Mouse (Mus musculus): ENCODE measurements around the gene Sh2b3. TPM values are rescaled to one million over a fixed set of nuclear protein-coding genes. Genes with fewer than 3 reads are reported as not detected.

Sh2b3 gene
- total RNA-seq, 2 experiments from 2014 or later = 31.8 to 33.6 TPM

DNA sequence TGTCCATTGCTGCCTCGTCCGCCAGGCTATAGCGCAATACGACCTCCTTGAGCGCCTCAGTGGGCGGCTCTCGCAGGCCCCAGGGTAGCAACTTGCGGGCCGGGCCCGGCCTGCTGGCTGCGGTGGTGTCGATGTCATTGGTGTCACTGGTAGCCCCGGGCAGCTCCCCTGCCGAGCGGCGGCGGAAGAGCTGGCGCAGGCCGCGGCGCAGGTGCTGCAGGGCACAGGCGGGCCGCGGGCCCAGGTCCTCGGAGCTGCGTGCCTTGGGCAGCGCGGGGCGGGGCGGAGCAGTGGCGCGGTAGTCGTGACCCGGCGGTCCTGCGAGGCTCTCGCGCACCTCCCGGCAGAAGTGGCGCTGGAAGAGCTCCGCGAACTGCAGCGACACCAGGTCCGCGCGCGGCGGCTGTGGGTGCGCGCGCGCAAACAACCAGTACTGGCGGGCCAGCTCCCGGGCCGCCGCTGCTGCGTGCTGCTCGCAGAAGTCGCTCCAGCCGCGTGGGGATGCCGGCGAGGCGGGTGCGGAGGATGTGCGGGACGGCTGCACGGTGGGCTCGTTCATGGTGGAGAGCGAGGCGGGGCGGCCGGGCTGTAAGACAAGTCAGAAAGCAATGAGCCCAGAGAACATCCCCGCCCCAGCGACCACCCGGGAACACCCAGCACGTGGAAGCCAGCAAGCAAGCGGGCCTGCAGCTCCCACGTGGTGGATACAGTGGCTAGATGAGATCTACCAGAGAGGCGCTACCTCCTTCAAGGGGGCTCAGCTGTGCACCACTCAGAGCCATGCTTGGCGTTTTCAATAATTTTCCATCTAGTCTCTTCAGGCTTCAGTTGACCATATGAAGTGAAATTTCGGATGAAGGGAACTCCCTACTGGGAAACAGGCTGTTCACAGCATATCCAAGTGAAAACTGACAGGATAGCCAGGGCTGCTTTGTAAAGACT, 8.7 kb downstream of the Sh2b3 start:
- intact Hi-C loops (cut with DNase I) = no loop called here
- no peak for DNase-seq

DNA sequence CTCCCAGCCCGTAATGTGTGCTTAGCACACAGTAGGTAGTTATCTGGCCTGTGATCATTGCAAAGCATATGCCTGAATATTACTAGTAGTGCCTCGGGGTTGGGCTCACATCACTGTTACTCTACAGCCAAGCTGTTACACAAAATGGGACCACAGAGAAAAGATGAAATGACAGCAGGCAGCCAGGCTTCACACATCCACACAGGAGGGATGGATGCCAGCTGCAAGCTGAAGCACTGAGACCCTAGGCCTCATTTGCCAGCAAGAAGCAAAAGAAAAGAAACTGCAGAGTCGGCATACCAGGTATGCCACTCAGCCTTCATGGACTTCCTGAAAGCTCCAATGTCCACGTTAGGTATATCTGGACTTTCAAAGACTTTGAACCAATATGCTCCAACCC, 9.6 kb downstream of the Sh2b3 start:
- intact Hi-C loops (cut with DNase I) = no loop called here
- DNase-seq = no peak

DNA sequence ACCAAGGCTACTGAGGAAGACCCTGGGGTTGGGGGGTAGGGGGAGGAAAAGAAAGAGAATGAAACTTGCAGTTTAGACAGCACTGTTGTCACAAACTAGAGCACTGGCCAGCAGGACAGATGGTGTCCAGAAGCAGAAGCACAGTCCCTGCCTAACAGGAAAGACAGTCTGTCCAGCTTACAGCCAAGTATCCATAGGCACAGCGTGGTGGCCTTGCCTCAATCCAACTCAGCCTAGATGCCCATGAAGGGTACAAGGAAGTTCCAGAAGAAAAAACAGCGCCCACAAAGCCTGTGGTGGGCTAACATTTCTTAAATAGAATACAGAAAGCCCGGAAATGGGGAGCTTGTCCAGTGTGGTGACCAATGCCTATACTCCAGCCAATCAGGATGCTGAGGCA, 11.8 kb downstream of the Sh2b3 start:
- intact Hi-C loops (cut with DNase I) = no loop called here
- DNase-seq = no peak

DNA sequence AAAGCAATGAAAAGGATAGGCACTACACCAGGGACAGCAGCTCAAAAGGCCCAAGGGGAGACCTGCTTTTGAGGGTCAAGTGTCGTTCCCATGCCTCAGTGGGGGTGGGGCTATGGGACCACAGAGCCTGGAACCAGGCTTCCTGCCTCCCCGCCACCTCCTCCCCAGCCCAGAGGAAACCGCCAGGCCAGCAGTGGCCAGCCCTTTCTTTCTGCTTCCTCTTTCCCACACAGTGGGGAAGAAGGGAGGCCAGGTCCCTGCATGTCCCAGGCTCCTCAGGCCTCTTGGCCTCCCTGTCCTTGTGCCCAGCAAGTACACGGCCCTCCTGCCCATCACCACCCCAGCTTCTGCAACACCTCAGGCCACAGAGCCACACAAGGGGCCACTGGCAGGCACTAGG, 13.3 kb downstream of the Sh2b3 start:
- intact Hi-C loops (cut with DNase I) = no loop called here
- peak; percentile 62 to 66 for DNase-seq

DNA sequence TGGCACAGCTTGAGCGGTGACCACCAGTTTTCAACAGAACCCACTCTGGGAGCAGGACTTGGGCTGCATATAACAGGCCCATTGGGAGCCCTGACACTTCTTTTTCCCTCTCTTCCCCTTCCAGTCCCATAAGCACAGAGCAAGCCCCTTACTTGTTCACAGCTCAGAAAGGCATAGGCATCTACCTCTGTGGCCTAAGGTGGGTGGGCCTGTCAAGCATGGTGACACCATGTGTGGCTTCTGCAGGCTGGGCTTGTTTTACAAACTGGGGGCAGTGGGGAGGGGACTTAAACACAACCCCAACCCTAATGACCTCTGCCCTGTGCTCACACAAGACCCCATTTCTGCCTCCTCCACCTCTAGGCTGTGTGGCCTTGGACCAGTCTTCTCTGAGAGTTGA, 13.8 kb downstream of the Sh2b3 start:
- no peak for DNase-seq
- intact Hi-C loops (cut with DNase I) = no loop called here

DNA sequence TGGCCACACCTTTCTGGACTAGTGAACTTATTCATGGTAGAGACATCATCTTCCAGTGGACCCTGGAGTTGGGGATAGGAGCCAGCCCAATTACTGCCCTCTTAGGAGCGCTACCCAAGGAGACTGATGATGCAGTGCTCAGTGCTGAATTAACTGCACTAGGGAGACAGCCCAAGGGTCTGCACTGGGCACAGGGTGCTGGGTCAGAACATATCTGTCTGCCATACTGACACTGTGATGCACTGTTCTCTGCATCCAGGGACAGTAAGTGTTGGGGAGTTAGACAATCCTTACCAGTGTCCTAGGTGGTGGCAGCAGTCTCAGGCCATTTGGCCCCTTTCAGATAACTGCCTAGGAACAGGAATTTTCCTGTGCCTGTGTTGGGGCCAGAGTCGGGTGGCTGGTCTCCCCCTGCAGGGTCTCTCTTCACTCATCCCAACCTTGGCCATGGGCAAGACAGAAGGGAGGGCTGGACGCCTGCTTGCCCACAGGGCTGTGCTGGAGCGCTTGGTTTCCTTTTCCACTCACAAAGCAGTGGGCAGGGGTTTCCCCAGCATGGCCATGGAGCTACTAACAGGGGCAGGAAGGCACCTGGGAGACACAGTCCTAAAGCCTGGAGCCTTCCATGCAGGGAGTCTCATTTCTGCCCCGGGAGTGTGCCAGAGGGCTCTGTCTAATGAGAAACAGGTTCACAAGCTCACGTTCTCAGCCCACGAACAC, 14.5 kb downstream of the Sh2b3 start:
- intact Hi-C loops (cut with DNase I) = no loop called here
- no peak for DNase-seq

DNA sequence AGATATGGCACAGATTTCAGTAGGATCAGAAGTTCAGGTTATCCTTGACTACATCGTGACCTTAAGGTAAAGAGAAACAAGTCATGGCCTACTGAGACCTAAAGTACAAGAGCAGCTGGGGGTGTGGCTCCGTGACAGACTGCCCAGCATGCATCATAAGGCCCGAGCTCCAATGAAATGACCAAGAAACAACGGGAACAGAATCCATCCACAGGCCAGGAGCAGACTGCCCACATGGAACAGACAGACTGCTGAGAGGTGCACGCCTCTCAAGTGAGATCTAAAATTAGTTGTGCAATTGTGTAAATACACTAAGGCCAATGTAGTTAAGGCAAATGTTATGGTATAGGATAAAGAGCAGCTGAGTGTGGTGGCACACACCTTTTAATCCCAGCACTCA, 15.9 kb downstream of the Sh2b3 start:
- intact Hi-C loops (cut with DNase I) = no loop called here
- DNase-seq = no peak

DNA sequence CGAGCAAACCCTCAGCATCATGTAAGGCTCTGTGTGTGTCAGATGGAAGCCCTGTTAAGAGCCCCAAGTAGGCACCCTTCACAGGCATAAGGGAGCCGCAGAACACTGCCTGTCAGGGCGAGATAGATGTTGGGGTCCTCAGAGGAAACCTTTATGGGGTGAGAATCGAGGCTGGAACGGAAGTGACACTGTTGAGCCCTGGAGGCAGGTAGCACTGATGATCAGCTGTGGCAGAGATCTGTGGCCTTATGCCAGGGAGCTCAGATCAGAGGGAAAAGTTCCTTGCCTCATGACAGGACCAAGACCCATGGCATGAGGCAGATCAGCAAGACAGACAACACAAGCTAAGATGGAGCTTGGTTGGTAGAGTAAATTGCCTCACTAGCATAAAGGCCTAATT, 16.3 kb downstream of the Sh2b3 start:
- intact Hi-C loops (cut with DNase I) = no loop called here
- peak in 1 of 2 experiments; percentile 4 for DNase-seq

DNA sequence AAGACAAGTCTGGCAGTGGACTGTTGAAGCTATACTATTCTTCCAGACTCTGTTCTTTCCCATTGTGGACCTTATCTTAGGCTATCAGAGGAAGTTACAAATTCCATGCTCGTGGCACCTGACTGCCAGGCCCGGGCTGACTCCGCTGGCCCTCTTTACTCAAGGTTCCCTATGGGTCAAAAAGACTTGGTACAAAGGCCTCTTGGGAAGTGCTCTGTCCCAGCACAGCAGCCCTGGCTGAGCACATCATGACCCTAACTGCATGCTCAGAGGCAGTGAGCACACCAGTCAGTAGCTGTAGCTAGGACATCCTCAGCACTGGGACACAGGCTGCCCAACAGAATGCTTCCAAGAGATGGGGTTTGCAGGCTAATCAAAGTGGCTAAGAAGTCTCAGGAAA, 16.8 kb downstream of the Sh2b3 start:
- peak in 1 of 2 experiments; percentile 1 for DNase-seq
- intact Hi-C loops (cut with DNase I) = no loop called here

DNA sequence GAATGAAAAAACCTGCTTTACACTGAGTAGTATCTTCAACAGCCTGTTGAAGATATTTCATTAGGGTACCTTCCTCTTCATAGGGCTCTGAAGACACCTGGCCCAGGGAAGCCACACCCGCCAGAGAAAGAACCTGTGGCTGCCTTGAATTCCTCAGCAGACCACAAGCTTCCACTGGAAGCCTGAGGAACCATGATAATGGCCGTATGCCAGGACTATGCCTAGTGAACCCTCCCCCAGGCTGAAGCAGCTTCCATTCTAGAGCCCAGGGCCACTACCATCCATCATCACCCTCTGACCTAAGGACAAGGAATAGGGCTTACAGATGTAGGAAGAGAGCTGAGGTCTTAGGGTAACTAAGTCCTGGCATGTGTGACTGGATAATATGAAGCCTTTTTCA, 17.3 kb downstream of the Sh2b3 start:
- intact Hi-C loops (cut with DNase I) = no loop called here
- peak in 1 of 2 experiments; percentile 14 for DNase-seq

DNA sequence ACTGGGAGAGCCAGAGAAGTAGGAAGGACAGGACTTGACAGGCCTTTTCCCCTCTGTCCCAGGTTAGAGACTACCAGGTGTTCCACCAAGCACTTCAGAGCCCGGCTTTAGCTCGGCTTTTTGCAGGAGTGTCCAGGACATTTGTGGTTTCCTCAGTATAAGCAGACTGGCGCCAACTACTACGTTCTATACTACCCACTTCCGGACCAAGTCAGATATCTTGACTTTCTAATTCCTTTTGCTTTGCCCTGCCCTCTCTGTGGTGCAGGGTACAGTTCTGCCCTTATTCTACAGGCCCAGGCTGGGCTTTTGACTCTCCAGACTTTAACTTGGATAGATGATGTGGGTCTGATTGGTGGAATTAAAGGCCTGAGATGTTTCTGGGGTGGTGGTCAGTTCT, 17.9 kb downstream of the Sh2b3 start:
- DNase-seq = peak in 1 of 2 experiments; percentile 0
- intact Hi-C loops (cut with DNase I) = no loop called here

DNA sequence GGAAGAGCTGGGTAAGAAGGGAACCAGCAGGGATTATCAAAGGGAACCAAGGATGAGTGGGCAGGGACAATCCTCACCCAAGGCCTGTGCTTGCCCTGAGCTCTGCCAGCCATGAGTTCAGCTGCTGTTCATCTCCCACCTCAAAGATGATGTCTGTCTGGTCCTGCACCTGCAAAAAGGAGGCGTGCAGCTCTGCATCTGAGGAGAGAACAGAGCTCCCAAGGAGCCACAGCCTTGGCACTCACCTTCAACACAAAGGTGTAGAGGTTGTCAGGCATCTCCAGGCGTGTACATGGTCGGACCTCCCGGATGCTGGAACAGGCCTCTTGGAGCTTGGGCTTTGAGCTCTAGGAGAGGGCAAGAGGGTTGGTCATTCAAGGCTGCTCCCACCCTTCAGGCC, 18.6 kb downstream of the Sh2b3 start:
- intact Hi-C loops (cut with DNase I) = no loop called here
- peak in 1 of 2 experiments; percentile 4 for DNase-seq

DNA sequence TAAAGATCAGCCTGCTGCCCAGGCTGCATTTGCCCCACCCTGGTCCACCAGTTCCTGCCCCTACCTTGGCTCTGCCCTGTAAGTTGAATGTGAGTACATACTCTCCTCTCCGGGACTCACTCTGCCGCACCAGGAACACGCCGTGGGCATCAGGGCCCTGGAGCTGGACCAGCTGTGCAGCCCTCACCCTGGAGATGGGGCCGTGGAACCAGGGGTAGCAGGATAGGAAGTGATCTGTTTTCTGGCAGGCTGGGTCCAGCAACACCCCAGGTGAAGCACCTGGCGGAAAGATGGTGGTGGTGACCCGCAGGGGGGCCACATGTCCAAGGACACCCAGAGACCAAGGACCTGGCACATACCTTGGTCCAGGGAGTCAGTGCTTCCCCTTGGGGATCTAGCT, 19.0 kb downstream of the Sh2b3 start:
- intact Hi-C loops (cut with DNase I) = no loop called here
- peak in 1 of 2 experiments; percentile 2 for DNase-seq

DNA sequence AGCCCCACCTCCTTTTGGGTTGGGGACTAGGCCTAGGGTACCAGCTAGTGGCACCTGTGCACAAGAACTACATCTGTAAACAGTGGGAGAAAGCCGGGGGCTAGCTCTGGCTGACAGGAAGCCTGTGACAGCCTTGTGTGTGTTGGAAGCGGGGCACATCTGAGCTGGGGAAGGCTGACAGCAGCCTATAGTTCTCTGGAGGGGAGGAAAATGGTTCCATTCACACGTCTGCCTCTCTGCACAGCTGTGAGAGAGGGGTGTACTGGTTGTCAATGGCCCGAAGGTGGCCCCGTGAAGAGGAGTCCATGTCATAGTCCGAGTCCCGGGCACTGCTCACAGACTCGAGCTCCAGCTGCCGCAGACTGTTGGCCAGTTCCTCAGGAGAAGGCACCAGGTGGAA, 19.9 kb downstream of the Sh2b3 start:
- intact Hi-C loops (cut with DNase I) = no loop called here
- no peak for DNase-seq

DNA sequence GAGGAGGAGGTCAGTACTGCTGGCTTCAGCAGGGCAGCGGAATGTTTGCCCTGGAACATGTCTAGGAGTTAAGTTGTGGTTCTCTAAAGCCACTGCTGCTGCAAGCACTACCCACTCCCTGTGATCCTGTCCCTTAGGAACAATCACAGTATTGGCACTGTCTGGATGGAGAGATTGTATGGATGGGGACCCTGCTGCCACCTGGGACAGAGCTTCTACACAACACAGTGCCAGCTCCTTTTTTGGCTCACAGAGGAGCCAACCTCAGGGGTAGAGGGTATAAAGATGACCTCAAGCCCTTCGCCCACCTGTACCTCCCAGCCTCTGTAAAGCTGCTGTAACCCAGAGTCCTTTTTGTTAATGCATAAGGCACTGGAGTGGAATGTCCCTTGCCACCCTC, 20.8 kb downstream of the Sh2b3 start:
- no peak for DNase-seq
- intact Hi-C loops (cut with DNase I) = no loop called here

DNA sequence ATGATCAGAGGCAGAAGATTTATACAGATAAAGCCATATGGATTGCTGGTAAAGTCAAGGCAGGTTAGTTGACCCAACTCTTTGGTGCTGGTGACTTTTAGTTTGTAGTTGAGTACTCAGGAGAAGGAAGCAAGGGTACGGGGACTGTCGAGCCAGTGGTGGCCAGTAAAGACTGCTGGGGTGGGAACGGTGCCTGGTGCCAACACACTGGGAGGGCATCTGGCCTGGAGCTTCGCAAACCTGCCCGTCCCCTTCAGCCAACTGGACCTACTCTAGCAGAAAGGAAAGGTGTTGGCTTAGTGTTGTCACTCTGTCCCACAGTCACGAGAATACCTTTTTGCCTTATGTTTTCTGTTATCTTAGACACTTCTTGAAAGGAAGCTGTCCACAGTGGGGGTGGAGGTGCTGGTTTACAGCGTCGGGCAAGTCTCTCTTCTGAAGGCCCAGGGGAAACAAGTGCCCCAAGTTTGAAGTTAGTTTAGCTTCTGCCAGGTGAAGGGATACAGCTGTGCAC, 21.5 kb downstream of the Sh2b3 start:
- DNase-seq = peak in 1 of 2 experiments; percentile 5
- intact Hi-C loops (cut with DNase I) = loop anchor here (1.0 kb wide), 1 partner anchor 26 kb away; no protein-coding TSS in a partner anchor

DNA sequence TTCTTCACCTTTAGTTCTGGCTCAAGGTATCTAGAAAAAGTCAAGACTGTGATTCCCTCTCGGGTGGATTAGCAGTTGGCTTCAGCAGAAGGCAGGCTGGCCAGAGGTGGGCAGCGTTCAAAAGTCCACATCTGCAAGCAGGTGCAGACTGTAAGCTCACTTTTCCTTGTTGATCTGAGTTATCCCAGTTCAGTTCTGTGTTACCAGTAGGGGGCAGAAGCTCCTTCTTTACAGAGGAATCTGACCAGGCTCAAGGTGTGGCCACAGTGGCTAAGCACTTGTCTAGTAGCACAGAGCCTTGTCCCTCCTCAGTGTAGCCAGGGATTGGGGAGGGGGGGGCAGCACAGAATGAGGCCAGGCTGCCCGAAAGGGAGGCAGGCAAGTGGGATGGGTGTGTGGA, 22.4 kb downstream of the Sh2b3 start:
- intact Hi-C loops (cut with DNase I) = loop anchor here (1.0 kb wide), 1 partner anchor 27 kb away; no protein-coding TSS in a partner anchor
- peak; percentile 73 to 79 for DNase-seq

DNA sequence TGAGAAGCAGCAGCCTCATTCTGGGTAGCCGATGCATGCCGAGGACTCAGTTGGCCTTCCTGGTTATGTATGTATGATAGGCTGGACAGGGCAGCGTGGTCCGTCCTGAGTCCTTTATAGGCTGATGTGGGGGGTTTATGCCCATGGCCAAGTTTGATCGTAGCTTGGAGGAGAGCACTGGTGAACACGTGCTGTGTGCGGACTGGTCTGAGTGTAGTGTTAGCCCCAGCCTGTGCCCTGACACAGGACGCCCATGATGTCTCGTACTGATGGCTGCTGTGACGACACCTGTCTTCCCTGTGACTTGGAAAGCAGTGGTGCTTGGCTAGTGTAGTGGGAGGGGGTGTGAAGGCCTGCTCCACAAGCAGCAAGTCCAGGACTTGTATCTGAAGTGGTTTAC, 23.7 kb downstream of the Sh2b3 start:
- no peak for DNase-seq
- intact Hi-C loops (cut with DNase I) = no loop called here

DNA sequence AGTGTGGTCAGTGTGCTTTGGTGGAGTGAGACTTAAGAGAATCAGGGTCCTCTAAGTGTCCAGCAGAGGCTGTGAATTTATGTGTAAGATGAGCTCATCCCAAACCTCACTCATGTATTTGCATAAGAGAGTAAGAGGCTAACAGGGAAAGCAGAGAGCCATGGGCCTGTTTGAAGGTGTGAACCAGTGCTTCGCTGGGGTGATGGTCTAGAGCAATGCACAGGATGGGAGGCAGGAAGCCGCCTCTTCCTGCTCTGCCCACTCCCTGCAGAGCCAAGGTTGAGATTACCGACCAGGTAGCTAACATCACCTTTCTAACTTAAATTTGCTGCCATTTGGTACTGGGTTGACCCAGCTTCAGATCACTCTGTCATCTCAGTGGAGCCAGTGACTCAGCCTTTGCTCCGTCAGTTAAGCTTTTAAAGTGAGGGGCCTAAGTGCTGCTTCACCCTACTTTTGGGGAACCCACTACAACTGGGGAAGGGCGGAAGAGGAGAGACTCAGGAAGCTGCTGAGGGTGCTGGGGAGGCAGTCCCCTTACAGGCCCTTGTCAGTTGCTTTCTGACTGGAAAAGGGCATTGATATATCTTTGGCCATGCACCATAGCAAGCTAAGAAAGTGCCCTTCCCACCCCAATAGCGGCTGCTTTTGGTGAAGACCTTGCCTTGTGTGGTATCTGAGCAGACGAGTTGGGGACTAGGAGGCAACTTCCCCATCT, 24.8 kb downstream of the Sh2b3 start:
- intact Hi-C loops (cut with DNase I) = no loop called here
- no peak for DNase-seq

DNA sequence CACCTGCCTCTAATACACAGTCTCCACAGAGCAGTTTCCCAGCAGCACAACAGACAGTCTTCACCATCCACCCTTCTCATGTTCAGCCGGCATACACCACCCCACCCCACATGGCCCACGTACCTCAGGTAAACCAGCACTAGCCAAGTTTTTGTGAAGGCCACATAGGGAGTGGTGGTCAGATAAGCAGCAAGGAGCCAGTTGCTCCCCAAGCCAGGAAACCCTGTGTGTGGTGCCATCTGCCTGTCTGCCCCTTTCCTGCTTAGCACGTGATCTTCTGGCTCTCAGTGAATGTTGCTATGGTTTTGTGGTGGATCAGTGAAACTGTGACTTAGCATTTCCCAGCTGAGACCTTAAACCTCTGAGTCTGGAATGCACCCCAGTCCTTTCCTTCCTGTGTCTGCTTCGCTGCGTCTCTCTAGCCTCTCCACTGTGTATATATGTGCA, 25.9 kb downstream of the Sh2b3 start:
- intact Hi-C loops (cut with DNase I) = no loop called here
- no peak for DNase-seq

All from heart, postnatal 14 days (tissue).